Mouse (Mus musculus): ENCODE measurements at regions not wholly inside any gene's neighbourhood (a gene's known extent, or its start where the extent isn't known, plus 50 kb on each side); places are given as distances from the start of the nearest gene placed in this dataset.

DNA sequence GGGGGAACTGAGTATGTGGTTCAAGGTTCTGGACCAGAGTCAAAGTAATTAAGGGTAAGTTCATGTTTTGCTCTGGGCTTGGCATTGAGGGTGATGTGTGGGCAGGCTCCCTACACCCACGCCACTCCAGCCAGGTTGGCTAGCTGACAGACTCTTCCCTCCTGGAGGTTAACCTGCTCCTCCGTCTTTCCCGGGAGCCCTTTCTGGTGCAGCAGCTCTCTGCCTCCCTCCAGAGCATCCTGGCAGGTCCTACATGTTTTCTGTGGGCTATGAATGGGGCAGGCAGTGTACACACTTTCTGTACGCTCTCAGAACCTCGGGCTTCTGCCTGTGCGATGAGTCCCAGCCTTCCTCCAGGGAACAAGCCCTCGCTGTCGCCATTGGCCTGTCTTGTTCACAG lies 82.8 kb upstream of the Ttc34 start:
- TF ChIP-seq CTCF (conservative IDR thresholded peaks at IDR 0.05; ENCODE audit: low read length) (peak; percentile 18; the same call in 1 of the 2 replicates), NANOG (IDR thresholded peaks at IDR 0.05; ENCODE audit: borderline replicate concordance, low read length) (no peak)
